Mouse (Mus musculus) cerebellum, adult 9-11 months (tissue): ENCODE results near the gene Ppp1r35.

Experiments
- DNase-seq: peaks from one replicate; pipeline ENCODE4 v3.0.0; 2022

Gene Ppp1r35

GRCm38 (mm10) chr5:137751988-137752387 is 26.7 kb upstream of the Ppp1r35 start:
- DNase-seq: no peak

- peak; percentile 22 for DNase-seq
These were observed 25.4 kb upstream of the Ppp1r35 start for GRCm38 (mm10) chr5:137753111-137753832.

- peak; percentile 40 for DNase-seq
These were observed 23.2 kb upstream of the Ppp1r35 start for GRCm38 (mm10) chr5:137755425-137755824.

- DNase-seq: peak; percentile 46
These were observed 22.5 kb upstream of the Ppp1r35 start for GRCm38 (mm10) chr5:137756106-137756505.

- DNase-seq: peak; percentile 86
These were observed 21.6 kb upstream of the Ppp1r35 start for GRCm38 (mm10) chr5:137756882-137757661.

DNA sequence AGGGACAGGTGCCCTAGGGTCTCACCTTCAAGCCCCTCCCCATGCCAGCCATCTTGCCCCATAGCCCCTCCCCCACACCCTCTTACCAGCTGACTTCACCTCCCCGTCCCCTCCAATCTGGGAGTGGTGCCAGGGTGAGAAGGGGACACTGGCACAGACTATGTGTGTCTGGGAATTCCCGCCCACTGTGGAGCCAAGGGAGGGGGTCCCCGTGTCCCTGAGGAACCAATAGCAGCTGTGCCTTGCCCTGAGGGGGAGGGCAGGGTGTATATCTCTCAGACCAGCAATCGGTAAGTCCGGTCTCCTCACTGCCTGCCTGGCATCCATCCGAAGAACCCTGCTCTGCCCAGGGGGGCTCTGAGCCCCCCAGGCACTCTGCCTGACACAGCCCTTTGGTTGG is 20.8 kb upstream of the Ppp1r35 start:
- peak; percentile 86 for DNase-seq

GRCm38 (mm10) chr5:137758921-137759534 is 19.6 kb upstream of the Ppp1r35 start:
- peak; percentile 49 for DNase-seq

DNA sequence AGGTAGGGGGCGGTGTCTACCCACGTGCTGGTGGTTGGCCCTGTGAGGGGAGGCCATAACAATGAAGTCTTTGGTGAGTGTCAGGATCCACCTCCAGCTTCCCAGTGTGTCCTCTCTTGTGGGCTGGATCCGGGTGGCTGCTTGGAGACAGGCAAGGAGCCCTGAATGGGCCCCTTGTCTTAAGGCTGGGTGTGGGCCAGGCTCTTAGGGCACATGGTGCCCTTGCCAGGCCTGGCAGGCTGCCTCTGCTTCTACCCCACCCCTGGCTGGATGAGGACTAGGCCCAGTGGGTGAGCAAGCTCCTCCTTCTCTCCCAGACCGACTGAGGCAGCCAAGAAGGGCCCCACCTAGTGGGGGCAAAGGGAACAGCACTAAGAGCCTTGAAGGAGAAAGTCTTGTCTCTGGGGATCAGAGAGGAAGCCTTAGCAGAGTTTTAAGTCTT is 18.7 kb upstream of the Ppp1r35 start:
- peak; percentile 92 for DNase-seq

DNA sequence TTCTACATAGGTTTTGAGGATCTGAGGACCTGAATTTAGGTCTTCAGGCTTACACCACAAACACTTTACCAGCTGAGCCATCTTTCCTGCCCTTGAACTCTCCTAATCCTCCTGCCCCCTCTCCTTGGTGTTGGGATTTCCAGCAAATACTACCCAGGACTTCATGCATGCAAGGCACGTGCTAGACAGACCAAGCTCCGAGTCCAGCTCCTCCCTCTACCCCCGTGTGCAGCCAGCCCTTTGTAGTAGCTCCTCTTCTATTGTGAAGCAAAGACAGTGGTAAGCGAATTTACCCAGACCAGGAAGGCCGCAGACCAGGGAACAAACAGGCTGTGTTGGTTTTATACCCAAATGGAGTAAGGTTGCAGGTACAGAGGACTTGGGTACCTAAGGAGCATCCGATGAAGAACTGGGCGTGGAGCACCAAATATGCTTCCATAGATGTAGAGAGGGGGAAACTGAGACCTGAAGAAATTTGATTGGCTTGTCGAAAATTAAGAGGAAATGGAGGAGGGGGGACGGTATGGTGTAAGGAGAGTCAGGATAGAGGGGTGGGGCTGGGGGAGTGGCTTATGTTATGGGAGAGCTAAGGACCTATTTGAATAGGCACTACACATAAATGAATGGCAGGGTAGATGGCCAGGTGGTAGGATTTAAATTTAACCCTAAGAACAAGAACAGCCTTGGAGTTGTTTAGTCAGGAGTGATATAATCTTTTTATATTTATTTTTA is 13.9 kb upstream of the Ppp1r35 start:
- no peak for DNase-seq

- no peak for DNase-seq
These were observed 12.4 kb upstream of the Ppp1r35 start for GRCm38 (mm10) chr5:137766270-137766669.

GRCm38 (mm10) chr5:137768475-137768874 is 10.2 kb upstream of the Ppp1r35 start:
- no peak for DNase-seq

- peak; percentile 16 for DNase-seq
These were observed 7.9 kb upstream of the Ppp1r35 start for GRCm38 (mm10) chr5:137770709-137771108.

- no peak for DNase-seq
These were observed 5.9 kb upstream of the Ppp1r35 start for GRCm38 (mm10) chr5:137772755-137773154.

DNA sequence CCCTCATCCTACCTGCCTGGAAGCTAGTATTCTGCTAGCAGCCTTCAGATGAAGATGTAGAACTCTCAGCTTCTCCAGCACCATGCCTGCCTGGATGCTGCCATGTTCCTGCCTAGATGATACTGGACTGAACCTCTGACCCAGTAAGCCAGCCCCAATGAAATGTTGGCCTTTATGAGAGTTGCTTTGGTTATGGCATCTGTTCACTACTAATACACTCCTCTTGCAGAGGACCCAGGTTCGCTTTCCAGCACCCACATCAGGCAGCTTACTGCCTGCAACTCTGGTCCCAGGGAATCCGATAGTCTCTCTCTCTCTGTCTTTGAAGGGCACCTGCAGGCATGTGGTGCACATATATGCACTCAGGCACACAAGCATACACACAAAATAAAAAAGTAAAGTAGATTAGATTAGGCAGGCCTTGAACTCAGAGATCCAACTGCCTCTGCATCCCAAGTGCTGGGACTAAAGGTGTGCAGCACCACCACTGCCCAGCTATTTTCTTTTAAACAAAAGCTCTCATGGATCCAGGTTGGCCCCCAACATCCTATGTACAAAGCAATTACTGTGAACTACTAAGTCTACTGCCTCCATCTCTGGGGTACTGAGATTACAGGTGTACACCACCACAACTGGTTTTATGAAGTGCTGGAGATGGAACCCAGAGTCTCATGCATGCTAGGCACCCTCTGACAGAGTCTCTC is 2.9 kb upstream of the Ppp1r35 start:
- DNase-seq: no peak

DNA sequence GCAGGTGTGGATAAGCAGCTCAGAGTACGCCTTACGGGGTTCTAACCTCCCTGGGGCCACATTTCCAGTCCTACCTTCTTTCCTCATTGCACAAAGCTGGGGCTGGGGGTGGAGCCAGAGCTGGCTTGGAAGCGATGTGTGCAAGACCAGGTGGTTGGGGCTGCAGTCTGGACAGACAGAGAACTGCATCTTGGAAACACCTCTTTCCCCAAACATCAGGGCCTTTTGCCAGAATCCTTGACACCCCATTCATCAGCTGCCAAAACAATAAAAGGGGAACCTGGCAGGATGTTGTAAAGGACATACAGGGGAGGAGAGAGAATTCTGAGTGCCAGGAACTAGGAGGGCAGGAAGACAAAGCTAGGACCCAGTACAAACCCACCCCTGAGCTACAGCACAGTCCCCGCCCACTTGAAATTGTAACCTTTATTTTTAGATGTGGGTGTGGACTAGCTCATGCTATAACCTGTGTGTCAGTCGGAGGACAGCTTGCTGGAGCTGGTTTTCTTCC is 2.2 kb upstream of the Ppp1r35 start:
- DNase-seq: peak; percentile 58

GRCm38 (mm10) chr5:137777267-137777845 is 1.3 kb upstream of the Ppp1r35 start:
- DNase-seq: peak; percentile 17

GRCm38 (mm10) chr5:137779053-137779933 is 644 bp downstream of the Ppp1r35 start:
- DNase-seq: peak; percentile 62

DNA sequence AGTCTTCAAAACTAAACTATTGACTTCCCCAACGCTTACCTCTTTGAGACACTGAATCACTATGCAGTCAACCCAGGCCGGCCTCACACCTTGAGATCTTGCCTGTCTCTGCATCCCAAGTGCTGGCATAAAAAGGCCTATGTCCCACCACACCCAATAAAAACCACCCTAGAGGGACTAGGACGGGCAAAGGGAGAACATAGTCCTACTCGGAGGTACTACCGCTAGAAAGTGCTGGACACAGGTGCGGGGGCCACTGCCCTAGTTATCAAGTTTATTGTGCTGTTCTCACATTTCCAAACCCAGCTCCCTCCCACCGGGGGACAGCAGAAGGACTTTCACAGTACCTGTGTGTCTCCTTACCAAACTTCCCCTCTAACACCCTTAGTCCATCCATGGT is 3.0 kb downstream of the Ppp1r35 start:
- peak; percentile 43 for DNase-seq

DNA sequence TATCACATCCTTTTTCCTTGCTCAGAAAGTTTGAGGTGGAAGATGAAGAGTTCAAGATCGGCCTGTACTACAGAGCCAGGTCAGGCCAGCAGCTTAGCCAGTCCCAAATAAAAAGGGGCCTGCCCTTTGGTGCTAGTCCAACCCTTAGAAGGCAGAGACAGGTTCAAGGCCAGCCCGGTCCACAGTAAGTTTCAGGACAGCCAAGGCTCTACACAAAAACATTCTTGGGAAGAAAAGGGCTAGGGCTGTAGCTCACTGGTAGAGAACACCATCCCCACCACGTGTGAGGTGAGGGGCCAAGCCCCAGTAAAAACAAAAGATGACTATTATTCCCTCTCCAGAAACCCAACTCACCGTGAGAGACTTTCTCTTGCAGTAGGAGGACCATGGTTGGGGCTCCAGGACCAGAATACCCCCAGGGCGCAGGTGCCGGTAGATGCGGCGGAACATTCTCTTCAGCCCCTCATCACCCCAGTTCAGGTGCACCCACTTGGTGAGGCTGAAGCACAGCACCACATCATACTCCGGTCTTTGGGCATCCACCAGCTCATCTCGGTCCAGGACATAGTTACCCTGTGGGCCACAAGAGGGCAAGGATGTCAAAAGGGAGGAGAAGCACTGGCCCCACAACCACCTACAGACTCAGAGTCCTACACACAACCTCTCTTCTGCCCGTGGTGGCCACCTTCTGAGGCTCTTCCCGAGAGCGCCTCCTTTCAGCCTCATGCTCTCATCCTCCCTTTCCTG is 4.3 kb downstream of the Ppp1r35 start:
- peak; percentile 42 for DNase-seq
